Mouse (Mus musculus): Measurements from ENCODE around the gene Cpm. TPM values are rescaled to one million over a fixed set of nuclear protein-coding genes. Genes with fewer than 3 reads are reported as not detected.

Cpm gene
- polyA plus RNA-seq, 1 experiment from 2014 or later: 4.7 TPM

DNA sequence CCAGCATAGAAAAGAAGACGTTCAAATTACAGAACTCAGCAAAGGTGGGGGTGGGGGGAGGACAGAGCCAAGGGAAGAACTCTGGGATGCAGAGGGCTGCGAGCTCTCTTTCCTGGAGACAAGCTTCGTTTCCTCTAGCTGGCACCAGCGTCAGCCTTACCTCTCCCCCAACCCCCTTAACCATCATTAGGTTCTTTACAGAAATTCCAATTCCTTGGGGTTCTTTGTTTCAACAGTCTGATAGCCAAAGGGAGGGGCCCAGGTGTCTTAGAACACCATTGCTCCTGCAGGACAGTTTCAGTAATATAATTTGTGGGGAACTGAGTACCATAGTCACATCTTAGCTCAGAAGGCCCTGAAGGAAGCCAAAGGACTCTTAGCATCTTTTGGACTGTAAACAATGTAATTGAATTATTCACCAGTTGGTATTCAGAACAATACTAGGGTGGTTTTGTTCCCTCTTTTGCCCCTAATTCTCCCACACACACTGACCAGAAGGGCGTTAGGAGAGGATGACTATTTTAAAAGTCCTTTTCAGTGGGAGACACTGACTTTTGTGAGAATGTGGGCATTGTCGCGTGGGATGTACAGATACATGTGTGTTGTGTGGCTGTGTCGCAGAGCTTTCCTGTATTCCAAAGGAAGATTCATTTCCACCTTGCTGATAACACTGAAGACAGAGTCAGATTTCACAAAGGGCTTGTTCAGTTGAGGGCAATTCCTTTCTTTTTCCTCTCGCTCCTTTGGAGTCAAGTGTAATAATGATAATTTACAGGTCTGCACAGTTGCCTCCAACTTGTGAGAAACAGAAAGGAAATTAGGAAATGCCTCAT, 8.7 kb downstream of the Cpm start:
- WGBS: 76% methylated on average over 9 of the region's 9 CpGs
- Histone ChIP-seq H3K9me3 (replicated peaks) (no peaks in the 10 kb centered on the region), H3K4me2 (no peak overlapping the region), H3K9ac (no peak overlapping the region), H3K4me3 (no peak overlapping the region), H3K27ac (no peak overlapping the region), H3K36me3 (ENCODE audit: poor library complexity, severe bottlenecking) (no peaks in the 10 kb centered on the region), H3K27me3 (no peaks in the 10 kb centered on the region), H3K4me1 (peaks cover 5% of the 10 kb centered on the region; the same call in 1 of the 2 replicates)
- no peak for ATAC-seq

DNA sequence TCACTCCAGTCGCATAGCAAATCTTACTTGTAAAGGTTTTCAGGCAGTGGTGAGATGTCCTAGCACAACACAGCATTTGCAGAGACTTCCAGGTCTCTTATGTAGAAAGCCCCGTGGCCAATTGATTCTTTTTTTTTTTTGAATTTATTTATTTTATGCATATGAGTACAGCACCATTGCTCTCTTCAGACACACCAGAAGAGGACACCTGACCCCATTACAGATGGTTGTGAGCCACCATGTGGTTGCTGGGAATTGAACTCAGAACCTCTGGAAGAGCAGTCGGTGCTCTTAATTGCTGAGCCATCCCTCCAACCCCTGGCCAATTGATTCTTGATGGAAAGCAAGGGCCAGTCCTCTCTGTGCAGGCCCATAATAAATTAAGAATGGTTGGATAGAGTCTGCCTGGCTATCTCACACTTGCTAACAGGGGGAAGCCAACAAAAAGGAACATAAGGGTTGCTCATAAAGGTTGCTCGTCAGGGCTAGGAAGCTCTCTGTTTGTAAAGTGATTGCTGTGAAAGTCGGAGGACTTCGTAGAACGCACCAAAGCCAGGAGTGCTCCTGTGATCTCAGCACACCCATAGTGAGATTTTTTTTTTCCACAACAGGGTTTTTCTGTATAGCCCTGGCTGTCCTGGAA, 9.4 kb downstream of the Cpm start:
- H3K27ac ChIP-seq: no peak overlapping the region
- H3K4me3 ChIP-seq: no peak overlapping the region
- ATAC-seq: no peak
- H3K4me1 ChIP-seq: peaks cover 5% of the 10 kb centered on the region; the same call in 1 of the 2 replicates
- 93% methylated on average over 7 of the region's 7 CpGs for WGBS
- H3K9ac ChIP-seq: no peak overlapping the region
- no peaks in the 10 kb centered on the region for H3K36me3 ChIP-seq (ENCODE audit: poor library complexity, severe bottlenecking)
- no peaks in the 10 kb centered on the region for H3K9me3 ChIP-seq (replicated peaks)
- 0 out of 2 replicates have a peak, but pooled peaks cover under 1% of the 10 kb centered on the region for H3K27me3 ChIP-seq
- no peak overlapping the region for H3K4me2 ChIP-seq

DNA sequence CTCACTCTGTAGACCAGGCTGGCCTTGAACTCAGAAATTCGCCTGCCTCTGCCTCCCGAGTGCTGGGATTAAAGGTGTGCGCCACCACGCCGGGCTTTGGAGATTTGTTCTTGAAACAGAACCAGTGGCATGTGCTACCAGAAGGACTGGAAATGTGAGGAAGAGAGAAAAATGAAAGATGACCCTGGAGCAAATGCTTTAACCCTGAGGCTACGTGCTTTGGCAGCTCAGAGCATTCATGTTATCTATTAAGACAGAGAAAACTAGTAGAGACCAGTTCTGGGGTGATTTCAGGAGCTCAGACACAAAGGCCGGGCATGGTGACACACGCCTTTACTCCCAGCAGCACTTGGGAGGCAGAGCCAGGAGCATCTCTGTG, 9.9 kb downstream of the Cpm start:
- 95% methylated on average over 8 of the region's 8 CpGs for WGBS
- Histone ChIP-seq H3K9me3 (replicated peaks) (no peaks in the 10 kb centered on the region), H3K9ac (no peak overlapping the region), H3K4me2 (no peak overlapping the region), H3K27me3 (0 out of 2 replicates have a peak, but pooled peaks cover 3% of the 10 kb centered on the region), H3K4me1 (peaks cover 5% of the 10 kb centered on the region; the same call in 1 of the 2 replicates), H3K4me3 (no peak overlapping the region), H3K27ac (no peak overlapping the region), H3K36me3 (ENCODE audit: poor library complexity, severe bottlenecking) (no peaks in the 10 kb centered on the region)
- ATAC-seq: no peak

DNA sequence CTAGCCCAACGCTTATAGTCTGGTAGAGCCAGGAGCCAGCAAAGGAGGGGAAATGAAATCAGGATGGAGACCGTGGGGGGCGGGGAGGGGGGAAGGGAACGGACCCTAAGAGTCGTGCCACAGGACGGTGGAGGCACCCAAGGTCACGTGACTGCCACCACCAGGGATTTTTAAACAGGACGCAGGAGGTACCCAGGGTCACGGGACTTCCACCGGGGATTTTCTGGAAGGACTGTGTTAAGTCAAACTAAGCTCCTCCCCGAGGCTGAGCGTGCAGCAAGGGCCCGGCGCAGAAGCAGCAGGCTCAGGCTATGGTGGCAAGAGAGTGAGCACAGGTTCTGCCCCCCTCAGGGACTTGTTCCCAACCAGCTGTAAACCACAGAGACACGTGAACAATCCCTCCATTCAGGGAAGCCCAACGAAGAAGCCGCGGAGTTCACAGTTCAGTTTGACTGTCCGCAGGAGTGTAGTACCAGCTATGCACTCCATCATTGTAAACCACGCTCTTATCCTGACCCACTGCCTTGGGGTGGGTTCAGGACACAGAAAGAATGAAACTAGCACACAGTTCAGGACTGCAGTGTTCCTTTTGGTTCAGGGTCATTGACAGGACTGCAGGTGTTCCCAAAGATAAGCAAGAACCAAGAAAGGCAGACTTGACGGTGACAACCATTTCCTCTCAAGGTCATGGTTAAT, 10.7 kb downstream of the Cpm start:
- ATAC-seq: no peak
- Histone ChIP-seq H3K36me3 (ENCODE audit: poor library complexity, severe bottlenecking) (no peaks in the 10 kb centered on the region), H3K4me1 (peaks cover 5% of the 10 kb centered on the region; the same call in 1 of the 2 replicates), H3K27ac (no peak overlapping the region), H3K4me3 (no peak overlapping the region), H3K9ac (no peak overlapping the region), H3K9me3 (replicated peaks) (no peaks in the 10 kb centered on the region), H3K27me3 (0 out of 2 replicates have a peak, but pooled peaks cover 3% of the 10 kb centered on the region), H3K4me2 (no peak overlapping the region)
- 66% methylated on average over 21 of the region's 21 CpGs for WGBS

DNA sequence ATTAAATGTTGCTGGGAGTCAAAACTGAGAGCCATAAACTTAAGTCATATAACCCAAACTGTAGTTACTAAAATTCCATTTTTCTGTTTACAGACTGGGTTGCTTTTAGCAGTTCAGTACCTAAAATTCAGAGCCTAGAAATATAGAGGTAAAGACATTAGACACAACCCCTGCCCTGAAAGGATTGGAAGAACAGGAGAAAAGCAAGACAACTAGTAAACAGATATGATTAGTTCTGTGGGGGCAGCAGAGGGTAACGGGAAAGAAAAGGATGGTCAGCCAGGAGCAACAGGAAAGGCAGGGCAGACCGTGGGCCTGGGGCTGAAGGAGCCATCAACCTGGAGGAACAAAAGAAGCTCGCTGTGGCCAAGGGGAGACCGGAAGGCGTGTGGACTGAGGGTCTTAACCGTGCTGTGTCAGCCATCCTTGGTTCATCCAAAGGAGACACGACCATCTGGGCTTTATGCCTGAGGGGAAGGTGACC, 11.3 kb downstream of the Cpm start:
- no peak overlapping the region for H3K4me3 ChIP-seq
- 83% methylated on average over 7 of the region's 7 CpGs for WGBS
- peaks cover 5% of the 10 kb centered on the region; the same call in 1 of the 2 replicates for H3K4me1 ChIP-seq
- no peak overlapping the region for H3K9ac ChIP-seq
- no peaks in the 10 kb centered on the region for H3K36me3 ChIP-seq (ENCODE audit: poor library complexity, severe bottlenecking)
- ATAC-seq: no peak
- H3K27me3 ChIP-seq: 0 out of 2 replicates have a peak, but pooled peaks cover 3% of the 10 kb centered on the region
- H3K9me3 ChIP-seq (replicated peaks): no peaks in the 10 kb centered on the region
- H3K27ac ChIP-seq: no peak overlapping the region
- H3K4me2 ChIP-seq: no peak overlapping the region

DNA sequence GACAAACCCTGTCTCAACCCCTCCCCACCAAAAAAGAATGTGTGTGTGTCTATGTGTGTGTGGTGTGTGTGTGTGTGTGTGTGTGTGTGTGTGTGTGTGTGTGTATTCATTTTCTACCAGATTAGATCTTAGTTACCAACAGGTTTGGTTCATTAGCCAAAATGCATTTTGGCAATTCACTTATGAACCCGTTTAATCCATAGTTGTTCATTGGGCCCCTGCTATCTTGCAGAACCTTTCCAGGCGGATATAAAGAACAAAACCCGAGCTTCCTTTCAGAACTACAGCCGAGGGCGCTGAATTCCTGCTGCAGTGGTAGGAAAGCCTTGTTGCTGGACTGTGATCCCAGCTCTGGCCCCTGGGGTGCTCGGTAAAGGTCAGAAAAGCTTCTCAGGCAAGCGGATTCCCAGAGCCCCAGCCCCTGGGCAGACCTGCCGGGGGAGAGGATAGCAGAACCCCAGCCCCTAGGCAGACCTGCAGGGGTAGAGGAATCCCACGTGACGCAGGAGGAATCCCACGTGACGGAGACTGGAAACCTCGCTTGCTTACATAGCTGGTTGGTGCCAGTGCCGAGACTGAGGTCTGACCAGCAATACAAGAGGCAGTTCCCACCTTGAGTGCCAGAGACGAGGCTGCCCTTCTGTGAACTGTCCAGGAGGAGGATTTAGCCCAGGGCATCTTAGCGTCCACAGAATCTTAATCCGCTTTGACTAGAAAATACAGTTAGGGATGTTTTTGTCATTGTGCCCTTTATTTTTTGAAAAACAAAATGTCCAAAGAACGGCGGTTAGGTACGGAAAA, 12.3 kb downstream of the Cpm start:
- Histone ChIP-seq H3K4me3 (no peak overlapping the region), H3K27me3 (0 out of 2 replicates have a peak, but pooled peaks cover 3% of the 10 kb centered on the region), H3K4me1 (peaks cover 6% of the 10 kb centered on the region; the same call in 1 of the 2 replicates), H3K36me3 (ENCODE audit: poor library complexity, severe bottlenecking) (no peaks in the 10 kb centered on the region), H3K9me3 (replicated peaks) (no peaks in the 10 kb centered on the region), H3K9ac (no peak overlapping the region), H3K27ac (no peak overlapping the region), H3K4me2 (peak overlapping the region; percentile 32)
- no peak for ATAC-seq
- WGBS: 47% methylated on average over 20 of the region's 20 CpGs

DNA sequence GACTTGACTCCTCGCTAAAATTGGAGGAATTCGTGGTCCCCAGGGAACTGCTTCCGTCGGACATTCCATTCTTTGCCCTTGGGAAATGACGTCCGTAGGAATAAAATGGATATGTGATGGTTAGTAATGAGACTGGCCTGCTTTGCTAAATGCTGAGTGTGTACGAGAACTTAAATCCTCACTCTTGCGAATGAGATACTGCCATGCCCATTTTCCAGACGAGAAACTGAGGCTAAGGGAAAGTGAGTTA, 12.8 kb downstream of the Cpm start:
- Histone ChIP-seq H3K4me1 (peaks cover 11% of the 10 kb centered on the region), H3K4me3 (no peak overlapping the region), H3K27ac (no peak overlapping the region), H3K27me3 (0 out of 2 replicates have a peak, but pooled peaks cover 3% of the 10 kb centered on the region), H3K9me3 (replicated peaks) (no peaks in the 10 kb centered on the region), H3K4me2 (no peak overlapping the region), H3K36me3 (ENCODE audit: poor library complexity, severe bottlenecking) (no peaks in the 10 kb centered on the region), H3K9ac (no peak overlapping the region)
- ATAC-seq: no peak
- 90% methylated on average over 9 of the region's 9 CpGs for WGBS

DNA sequence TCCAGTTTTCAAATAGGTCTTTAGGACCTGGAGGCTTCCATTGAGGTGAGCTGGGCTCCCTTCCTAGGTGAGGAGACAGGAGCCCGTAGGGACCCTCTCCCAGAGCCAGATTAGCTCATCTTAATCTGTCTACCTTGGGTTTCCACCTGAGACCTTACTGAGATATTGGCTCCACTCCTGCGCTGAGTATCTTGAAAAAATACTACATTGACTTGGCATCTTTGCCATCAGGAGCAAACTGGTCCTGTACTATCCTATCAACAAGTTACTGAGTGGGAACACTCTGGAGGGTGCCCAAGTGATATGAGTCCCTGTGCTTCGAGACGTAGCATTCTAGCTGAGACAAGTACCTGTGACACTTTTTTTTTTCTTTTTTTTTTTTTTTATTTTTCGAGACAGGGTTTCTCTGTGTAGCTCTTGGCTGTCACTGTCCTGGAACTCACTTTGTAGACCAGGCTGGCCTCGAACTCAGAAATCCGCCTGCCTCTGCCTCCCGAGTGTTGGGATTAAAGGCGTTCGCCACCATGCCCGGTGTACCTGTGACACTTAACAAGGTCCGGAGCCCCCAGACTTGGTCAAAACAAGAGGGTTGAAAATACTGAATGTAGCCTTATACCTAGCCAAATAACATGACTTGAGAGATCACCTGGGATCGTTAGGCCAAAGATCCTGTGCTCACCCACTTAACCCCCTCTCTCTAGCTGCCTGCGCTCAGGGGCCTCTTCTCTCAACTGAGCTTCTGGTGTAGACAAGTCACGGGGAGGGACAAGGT, 13.4 kb downstream of the Cpm start:
- Histone ChIP-seq H3K4me1 (peaks cover 17% of the 10 kb centered on the region), H3K36me3 (ENCODE audit: poor library complexity, severe bottlenecking) (no peaks in the 10 kb centered on the region), H3K9me3 (replicated peaks) (no peaks in the 10 kb centered on the region), H3K9ac (no peak overlapping the region), H3K27ac (no peak overlapping the region), H3K4me2 (no peak overlapping the region), H3K4me3 (no peak overlapping the region), H3K27me3 (0 out of 2 replicates have a peak, but pooled peaks cover 3% of the 10 kb centered on the region)
- WGBS: 95% methylated on average over 15 of the region's 15 CpGs
- no peak for ATAC-seq

DNA sequence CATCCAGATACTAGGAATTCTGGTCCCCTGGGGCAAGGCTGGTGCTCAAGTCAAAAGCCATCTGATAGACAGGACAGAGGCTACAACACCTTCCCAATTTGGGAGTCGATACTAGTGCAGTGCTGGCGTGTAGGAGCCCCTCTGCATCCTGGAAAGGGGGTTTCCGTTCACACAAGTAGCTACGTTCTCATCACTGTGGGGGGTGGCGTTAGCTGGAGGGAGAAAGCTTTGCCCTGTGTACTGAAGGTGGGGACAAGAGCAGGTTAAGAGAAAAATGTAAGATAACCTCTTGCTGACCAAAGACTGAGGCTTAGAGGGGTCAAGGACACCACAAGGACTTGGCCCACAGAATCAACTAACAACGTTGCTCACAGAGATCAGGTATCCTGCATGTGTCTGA, 14.0 kb downstream of the Cpm start:
- WGBS: 84% methylated on average over 6 of the region's 6 CpGs
- Histone ChIP-seq H3K9me3 (replicated peaks) (no peaks in the 10 kb centered on the region), H3K4me3 (no peak overlapping the region), H3K4me2 (no peak overlapping the region), H3K4me1 (peaks cover 20% of the 10 kb centered on the region), H3K27ac (no peak overlapping the region), H3K27me3 (0 out of 2 replicates have a peak, but pooled peaks cover 3% of the 10 kb centered on the region), H3K9ac (no peak overlapping the region), H3K36me3 (ENCODE audit: poor library complexity, severe bottlenecking) (no peaks in the 10 kb centered on the region)
- ATAC-seq: no peak

DNA sequence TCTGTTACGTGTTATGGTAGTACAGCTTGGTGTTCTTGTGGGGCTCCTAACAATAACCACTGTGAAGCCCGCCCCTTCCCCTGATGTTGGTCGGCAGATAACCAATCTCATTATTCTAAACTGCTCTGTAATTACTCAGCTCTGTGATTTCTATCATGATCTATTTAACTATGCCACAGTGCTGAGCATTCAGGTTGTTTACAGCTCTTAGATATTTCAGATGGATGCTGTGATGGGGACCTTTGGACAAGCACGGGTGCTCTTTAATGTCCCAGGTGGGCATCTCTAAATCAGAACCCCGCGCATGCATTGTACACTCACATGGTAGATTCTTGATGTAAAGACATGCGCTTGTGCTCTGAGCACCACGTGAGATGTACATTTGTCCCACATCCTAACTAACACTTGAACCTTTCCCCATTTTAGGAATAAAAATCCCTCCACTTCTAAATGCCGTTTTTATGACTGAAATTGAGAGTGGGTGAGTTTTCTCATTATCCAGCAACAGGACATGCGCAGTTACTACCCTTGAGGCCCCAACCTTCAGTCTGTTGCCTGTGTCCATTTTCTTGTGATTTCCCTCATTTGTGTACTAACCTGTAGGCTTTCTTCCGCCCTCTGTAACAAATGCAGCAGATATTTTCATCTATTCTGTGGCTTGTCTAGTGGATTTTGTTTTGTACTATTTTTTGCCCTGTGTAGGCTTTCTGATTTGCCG, 14.6 kb downstream of the Cpm start:
- ATAC-seq: no peak
- Histone ChIP-seq H3K4me2 (no peak overlapping the region), H3K4me3 (no peak overlapping the region), H3K27ac (no peak overlapping the region), H3K36me3 (ENCODE audit: poor library complexity, severe bottlenecking) (no peaks in the 10 kb centered on the region), H3K27me3 (0 out of 2 replicates have a peak, but pooled peaks cover 3% of the 10 kb centered on the region), H3K9ac (no peak overlapping the region), H3K9me3 (replicated peaks) (no peaks in the 10 kb centered on the region), H3K4me1 (peaks cover 20% of the 10 kb centered on the region)
- WGBS: 92% methylated on average over 12 of the region's 12 CpGs
